Mouse (Mus musculus): ENCODE results near the gene Cyb561.

DNA sequence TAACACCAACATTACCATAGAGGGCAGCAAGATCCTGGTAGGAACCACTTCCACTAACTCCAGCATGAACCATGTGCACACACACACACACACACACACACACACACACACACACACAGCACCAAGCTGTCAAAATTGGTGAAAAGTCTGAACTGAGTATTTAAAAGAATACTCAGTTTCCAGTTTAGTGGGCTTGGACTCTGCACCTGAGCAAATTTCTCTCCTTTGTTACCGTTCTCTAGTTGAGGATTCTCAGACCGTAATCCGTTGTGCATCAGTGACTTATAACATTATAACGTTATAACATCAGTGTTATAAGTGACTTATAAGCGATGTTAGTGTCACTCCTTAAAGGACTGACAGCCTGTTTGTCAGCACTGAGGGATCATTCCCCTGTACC is 22.5 kb upstream of the Cyb561 start:
- TF ChIP-seq CTCF (IDR thresholded peaks at IDR 0.05; ENCODE audit: low read depth, low read length) (no peak), POLR2A (IDR thresholded peaks at IDR 0.05; ENCODE audit: extremely low read depth, insufficient read depth, low read length) (no peak)

Measured in liver, adult 2 months (tissue).